Mouse (Mus musculus) liver, postnatal 0 days (tissue): ENCODE data around the gene Espn. TPM values are rescaled to one million over a fixed set of nuclear protein-coding genes. Genes with fewer than 3 reads are reported as not detected.

Experiments
- ATAC-seq: fragments of 200-750 bp; cut with Nextera tagmentation; 2 replicates; pipeline ENCODE4 v1.8.0; 2017; ENCODE audit warnings: mild to moderate bottlenecking, moderate library complexity
- DNase-seq: peaks from one replicate; pipeline ENCODE4 v3.0.0-alpha.2; 2016
- H3K27ac ChIP-seq: fragments of 300-500 bp; sonication (generic); 2 replicates; pipeline ENCODE4 v1.5.1; 2014; ENCODE audit warnings: antibody characterized with exemption, moderate library complexity, mild to moderate bottlenecking, low read depth
- H3K27me3 ChIP-seq: fragments of 300-500 bp; sonication (generic); 2 replicates; pipeline ENCODE4 v1.6.1; 2014; ENCODE audit warnings: low read length, control low read depth, mixed read lengths; ENCODE audit not compliant: insufficient read depth
- H3K36me3 ChIP-seq: fragments of 300-500 bp; sonication (generic); replicated peaks from 2 replicates; pipeline ENCODE4 v1.6.1; 2014; ENCODE audit warnings: mild to moderate bottlenecking, control low read depth, low read length, moderate library complexity, mixed read lengths; ENCODE audit not compliant: insufficient read depth
- H3K4me1 ChIP-seq: fragments of 300-500 bp; sonication (generic); 2 replicates; pipeline ENCODE4 v1.6.1; 2014; ENCODE audit warnings: antibody characterized with exemption, mild to moderate bottlenecking, control low read depth; ENCODE audit not compliant: insufficient read depth
- H3K4me2 ChIP-seq: fragments of 300-500 bp; sonication (generic); 2 replicates; pipeline ENCODE4 v1.6.1; 2014; ENCODE audit warnings: low read depth, mild to moderate bottlenecking, low read length, moderate library complexity, mixed read lengths
- H3K4me3 ChIP-seq: fragments of 300-500 bp; sonication (generic); 2 replicates; pipeline ENCODE4 v1.5.1; 2014; ENCODE audit warnings: low read depth, low read length
- H3K9ac ChIP-seq: fragments of 300-500 bp; sonication (generic); replicated peaks from 2 replicates; pipeline ENCODE4 v1.6.1; 2014; ENCODE audit warnings: mild to moderate bottlenecking, moderate library complexity
- H3K9me3 ChIP-seq: fragments of 300-500 bp; sonication (generic); 2 replicates; pipeline ENCODE4 v1.6.1; 2016; ENCODE audit warnings: mild to moderate bottlenecking, control low read depth, low read length, mixed read lengths
- CTCF ChIP-seq: sonication (generic); IDR thresholded peaks from 2 replicates; pipeline ENCODE4 v1.5.1; 2016; ENCODE audit warnings: antibody characterized with exemption, low read depth
- EP300 ChIP-seq: IDR thresholded peaks from 2 replicates; pipeline ENCODE4 v1.6.1; 2016; ENCODE audit warnings: antibody characterized with exemption, low read depth, mild to moderate bottlenecking
- WGBS: fragments of 180-500 bp; shearing (Covaris S2); extraction: QIAGEN DNeasy Blood & Tissue Kit; methylation state at CpG from one replicate; pipeline ENCODE4 v1.1.7; 2014; ENCODE audit not compliant: insufficient replicate concordance; 5-methylcytosine and 5-hydroxymethylcytosine counted together
- polyA plus RNA-seq: library from polyadenylated mRNA; unstranded; fragments of >200 nt; fragmentation: Nextera tagmentation; extraction: Ambion mirVana; gene quantifications from 2 replicates; pipeline ENCODE4 v1.2.1, GENCODE M21; 2015

Espn gene
- polyA plus RNA-seq, 1 experiment from 2014 or later = 1.8 TPM

DNA sequence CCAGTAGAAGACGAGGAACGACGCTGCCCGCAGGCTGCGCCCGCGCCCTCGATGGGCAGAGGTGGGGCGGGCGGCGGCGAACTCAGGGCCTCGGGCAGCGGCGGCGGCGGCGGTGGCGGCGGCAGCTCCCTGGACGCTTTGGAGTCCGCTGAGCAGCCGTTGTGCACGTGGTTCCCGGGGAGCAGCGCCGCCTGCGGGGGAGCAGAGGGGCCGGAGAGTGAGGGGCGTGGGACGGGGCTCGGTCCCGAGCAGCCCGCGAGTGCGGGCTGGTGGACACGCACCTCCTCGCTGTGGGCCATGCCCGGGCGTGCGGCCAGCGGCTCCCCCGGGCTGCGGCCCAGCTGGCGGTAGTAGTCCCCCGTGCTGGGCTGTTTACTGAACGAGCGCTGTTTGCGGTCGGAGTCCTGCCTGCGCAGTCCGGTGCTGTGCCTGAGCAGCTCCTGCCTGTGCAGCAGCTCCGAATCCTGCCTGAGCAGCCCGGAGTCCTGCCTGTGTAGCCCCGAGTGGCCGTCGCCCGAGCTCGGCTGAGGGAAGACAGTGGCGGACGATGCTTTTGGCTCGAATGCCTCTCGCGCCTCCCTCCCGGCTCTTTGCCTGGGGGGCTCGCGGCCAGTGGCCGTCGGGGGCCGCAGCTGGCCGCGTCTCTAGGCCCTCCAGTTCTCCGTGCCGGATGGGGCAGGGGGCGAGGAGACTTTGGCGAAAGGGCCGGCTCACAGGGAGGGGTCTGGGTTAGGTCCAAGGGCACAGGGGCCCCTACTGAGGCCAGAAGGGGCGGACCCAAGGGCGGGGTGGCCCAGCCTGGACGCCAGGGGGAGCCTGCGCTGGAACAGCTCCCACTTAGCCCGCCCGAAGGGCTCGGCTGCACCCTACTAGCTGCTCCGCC, 21.2 kb downstream of the Espn start:
- H3K9ac ChIP-seq = peak overlapping the region; percentile 34; the same call in 1 of the 2 replicates
- H3K36me3 ChIP-seq = no peaks in the 10 kb centered on the region
- WGBS = 2% methylated on average over 71 of the region's 85 CpGs
- peak overlapping the region; percentile 33 for H3K4me3 ChIP-seq
- H3K27me3 ChIP-seq = peaks cover 82% of the 10 kb centered on the region
- H3K4me2 ChIP-seq = peak overlapping the region; percentile 64
- peaks cover 24% of the 10 kb centered on the region for H3K4me1 ChIP-seq
- TF ChIP-seq EP300 = no peak
- peak; percentile 57 for TF ChIP-seq CTCF
- ATAC-seq = peak; percentile 76
- DNase-seq = peak; percentile 67
- no peak overlapping the region for H3K27ac ChIP-seq
- H3K9me3 ChIP-seq = no peaks in the 10 kb centered on the region

DNA sequence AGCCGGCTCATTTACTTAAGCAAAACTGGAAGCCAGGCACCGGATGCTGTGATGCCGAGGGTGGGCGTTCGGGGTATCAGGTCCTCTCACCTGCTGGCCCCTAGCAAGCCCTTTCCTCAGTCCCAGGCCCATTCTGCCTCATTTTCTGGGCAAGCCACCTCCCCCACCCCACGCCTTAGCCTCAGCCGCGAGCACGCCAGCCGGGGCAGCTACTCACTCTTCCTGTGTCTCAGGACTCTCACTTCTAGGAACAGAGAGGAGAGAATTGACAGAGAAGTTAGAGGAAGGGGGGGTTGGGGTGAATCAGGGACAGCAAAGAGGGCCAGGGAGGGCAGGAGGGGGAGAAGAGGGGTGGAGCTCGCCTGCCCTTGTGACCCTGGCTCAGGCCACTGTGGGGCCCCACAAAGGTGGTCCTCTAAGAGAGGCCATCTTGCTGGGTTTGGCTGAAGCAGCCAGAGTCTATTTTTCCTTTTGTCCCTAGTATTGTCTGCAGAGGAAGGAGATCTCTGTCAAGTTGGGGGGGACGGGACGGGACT, 22.7 kb downstream of the Espn start:
- Histone ChIP-seq H3K4me1 (peaks cover 25% of the 10 kb centered on the region), H3K27me3 (peaks cover 98% of the 10 kb centered on the region), H3K4me2 (peak overlapping the region; percentile 51), H3K4me3 (no peak overlapping the region), H3K9me3 (no peaks in the 10 kb centered on the region), H3K36me3 (no peaks in the 10 kb centered on the region), H3K9ac (no peak overlapping the region), H3K27ac (no peak overlapping the region)
- DNase-seq (no peak), ATAC-seq (no peak)
- no peak for TF ChIP-seq CTCF
- TF ChIP-seq EP300 = no peak
- WGBS = 32% methylated on average over 13 of the region's 13 CpGs

- WGBS = 58% methylated on average over 5 of the region's 5 CpGs
These were observed 23.4 kb downstream of the Espn start for GRCm38 (mm10) chr4:152128784-152129183.

GRCm38 (mm10) chr4:152127884-152128283, 24.3 kb downstream of the Espn start:
- Histone ChIP-seq H3K36me3 (no peaks in the 10 kb centered on the region), H3K4me1 (peaks cover 25% of the 10 kb centered on the region), H3K27ac (no peak overlapping the region), H3K9me3 (no peaks in the 10 kb centered on the region), H3K9ac (no peak overlapping the region), H3K4me3 (no peak overlapping the region), H3K27me3 (peaks cover 100% of the 10 kb centered on the region), H3K4me2 (no peak overlapping the region)
- 91% methylated on average over 11 of the region's 11 CpGs for WGBS
- TF ChIP-seq EP300 = no peak
- no peak for TF ChIP-seq CTCF
- no peak for DNase-seq
- ATAC-seq = no peak

More at GRCm38 (mm10) chr4:152128784-152129183, 23.4 kb downstream of the Espn start:
- DNase-seq (peak; percentile 44), ATAC-seq (no peak)
- H3K27me3 ChIP-seq = peaks cover 98% of the 10 kb centered on the region
- H3K9me3 ChIP-seq = no peaks in the 10 kb centered on the region
- no peak for TF ChIP-seq CTCF
- no peak for TF ChIP-seq EP300
- H3K4me2 ChIP-seq = peak overlapping the region; percentile 51
- H3K4me1 ChIP-seq = peaks cover 25% of the 10 kb centered on the region
- no peaks in the 10 kb centered on the region for H3K36me3 ChIP-seq
- no peak overlapping the region for H3K27ac ChIP-seq
- no peak overlapping the region for H3K4me3 ChIP-seq
- no peak overlapping the region for H3K9ac ChIP-seq

- Histone ChIP-seq H3K4me3 (peak overlapping the region; percentile 10; the same call in 1 of the 2 replicates), H3K9ac (no peak overlapping the region), H3K27me3 (peaks cover 95% of the 10 kb centered on the region), H3K4me1 (peaks cover 17% of the 10 kb centered on the region), H3K4me2 (peak overlapping the region; percentile 36), H3K27ac (no peak overlapping the region), H3K36me3 (no peaks in the 10 kb centered on the region), H3K9me3 (no peaks in the 10 kb centered on the region)
- no peak for DNase-seq
- TF ChIP-seq EP300 = no peak
- TF ChIP-seq CTCF = no peak
- WGBS = 17% methylated on average over 60 of the region's 65 CpGs
- no peak for ATAC-seq
These were observed 25.9 kb downstream of the Espn start for GRCm38 (mm10) chr4:152126026-152126920.
